Mouse (Mus musculus): ENCODE measurements around the gene Syn3.
"Not testable (repeated sequence)": the region's sequence is repeated elsewhere in the genome, so short reads cannot be mapped to it uniquely, and the experiment has no call there.

Gene Syn3

GRCm38 (mm10) chr10:86468612-86469546, 29.8 kb downstream of the Syn3 start:
- no peak for DNase-seq

- DNase-seq, result peak; percentile 58
Observed at GRCm38 (mm10) chr10:86463538-86464199, 35.0 kb downstream of the Syn3 start.

GRCm38 (mm10) chr10:86459643-86460042, 39.1 kb downstream of the Syn3 start:
- DNase-seq, result no peak

GRCm38 (mm10) chr10:86457665-86458209, 41.0 kb downstream of the Syn3 start:
- DNase-seq, result peak; percentile 73

GRCm38 (mm10) chr10:86457195-86457594, 41.5 kb downstream of the Syn3 start:
- peak; percentile 36 for DNase-seq

- DNase-seq, result no peak
Observed at GRCm38 (mm10) chr10:86455296-86456055, 43.2 kb downstream of the Syn3 start.

- DNase-seq, result peak; percentile 31
Observed at GRCm38 (mm10) chr10:86452326-86452995, 46.2 kb downstream of the Syn3 start.

- no peak for DNase-seq
Observed at GRCm38 (mm10) chr10:86451294-86451693, 47.4 kb downstream of the Syn3 start.

GRCm38 (mm10) chr10:86446649-86447048, 52.0 kb downstream of the Syn3 start:
- no peak for DNase-seq

- no peak for DNase-seq
Observed at GRCm38 (mm10) chr10:86445207-86445606, 53.5 kb downstream of the Syn3 start.

- DNase-seq, result no peak
Observed at GRCm38 (mm10) chr10:86444665-86445064, 54.0 kb downstream of the Syn3 start.

GRCm38 (mm10) chr10:86441765-86442164, 56.9 kb downstream of the Syn3 start:
- no peak for DNase-seq

GRCm38 (mm10) chr10:86439640-86440039, 59.1 kb downstream of the Syn3 start:
- DNase-seq, result peak; percentile 35

- no peak for DNase-seq
Observed at GRCm38 (mm10) chr10:86437294-86437693, 61.4 kb downstream of the Syn3 start.

- not testable (repeated sequence) for DNase-seq
Observed at GRCm38 (mm10) chr10:86435006-86435405, 63.7 kb downstream of the Syn3 start.

- DNase-seq, result no peak
Observed at GRCm38 (mm10) chr10:86429651-86430050, 69.0 kb downstream of the Syn3 start.

- DNase-seq, result no peak
Observed at GRCm38 (mm10) chr10:86427956-86428355, 70.7 kb downstream of the Syn3 start.

- DNase-seq, result peak; percentile 17
Observed at GRCm38 (mm10) chr10:86425690-86426530, 72.8 kb downstream of the Syn3 start.

GRCm38 (mm10) chr10:86421731-86422370, 76.8 kb downstream of the Syn3 start:
- no peak for DNase-seq

- DNase-seq, result no peak
Observed at GRCm38 (mm10) chr10:86418931-86419330, 79.8 kb downstream of the Syn3 start.

- DNase-seq, result no peak
Observed at GRCm38 (mm10) chr10:86418345-86418744, 80.4 kb downstream of the Syn3 start.

Data from layer of hippocampus, adult 9-11 months (tissue).